Mouse (Mus musculus) CH12.LX (cell line): ENCODE data around the gene Sytl1.

Experiments used
- CTCF ChIP-seq, 2 experiments: IDR thresholded peaks in 1 of 2; conservative IDR thresholded peaks in 1 of 2; 2 replicates each; pipeline ENCODE4 v1.5.1; 2011 to 2012; ENCODE audit warnings: low read depth in 2 of 2, low read length in 2 of 2, improper control_type of control experiment in 1 of 2, inconsistent platforms in 1 of 2, mild to moderate bottlenecking in 1 of 2, moderate library complexity in 1 of 2
- EP300 ChIP-seq: IDR thresholded peaks from 2 replicates; pipeline ENCODE4 v1.6.1; 2011; ENCODE audit warnings: low read length, improper control_type of control experiment
- MAFK ChIP-seq: IDR thresholded peaks from 2 replicates; pipeline ENCODE4 v1.6.1; 2011; ENCODE audit warnings: low read length, improper control_type of control experiment; ENCODE audit not compliant: insufficient replicate concordance
- USF2 ChIP-seq: conservative IDR thresholded peaks from 2 replicates; pipeline ENCODE4 v1.6.1; 2011; ENCODE audit warnings: low read depth, low read length, improper control_type of control experiment
- ZNF384 ChIP-seq: IDR thresholded peaks from 2 replicates; pipeline ENCODE4 v1.6.1; 2012; ENCODE audit warnings: low read depth, low read length, improper control_type of control experiment, inconsistent platforms

DNA sequence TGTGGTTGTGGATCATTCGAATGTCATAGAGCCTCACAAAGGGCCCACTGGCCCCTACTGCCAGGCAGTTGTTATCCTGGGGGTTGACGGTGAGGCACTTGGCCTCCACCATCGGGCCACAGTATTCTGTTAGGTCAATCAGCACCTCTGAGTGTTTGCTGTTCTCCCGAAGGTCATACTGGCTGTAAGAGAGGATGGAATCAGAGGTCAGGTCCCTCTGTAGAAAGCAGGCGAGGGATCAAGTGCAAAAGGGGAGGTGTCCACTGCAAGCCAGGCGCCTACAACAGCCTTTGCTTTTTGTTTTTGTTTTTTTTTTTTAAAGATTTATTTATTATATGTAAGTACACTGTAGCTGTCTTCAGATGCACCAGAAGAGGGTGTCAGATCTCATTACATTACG, 42.9 kb upstream of the Sytl1 start:
- no peak for TF ChIP-seq EP300
- TF ChIP-seq CTCF (conservative IDR thresholded peaks at IDR 0.05 in 1 of 2, IDR thresholded peaks at IDR 0.05 in 1 of 2; ENCODE audit: low read depth in 2 of 2, low read length in 2 of 2) = no peak
- no peak for TF ChIP-seq MAFK
- TF ChIP-seq USF2 = no peak
- no peak for TF ChIP-seq ZNF384
